Mouse (Mus musculus): ENCODE results near the gene Ccdc173.
"Not testable (repeated sequence)": the region's sequence is repeated elsewhere in the genome, so short reads cannot be mapped to it uniquely, and the experiment has no call there.

The Ccdc173 gene

DNA sequence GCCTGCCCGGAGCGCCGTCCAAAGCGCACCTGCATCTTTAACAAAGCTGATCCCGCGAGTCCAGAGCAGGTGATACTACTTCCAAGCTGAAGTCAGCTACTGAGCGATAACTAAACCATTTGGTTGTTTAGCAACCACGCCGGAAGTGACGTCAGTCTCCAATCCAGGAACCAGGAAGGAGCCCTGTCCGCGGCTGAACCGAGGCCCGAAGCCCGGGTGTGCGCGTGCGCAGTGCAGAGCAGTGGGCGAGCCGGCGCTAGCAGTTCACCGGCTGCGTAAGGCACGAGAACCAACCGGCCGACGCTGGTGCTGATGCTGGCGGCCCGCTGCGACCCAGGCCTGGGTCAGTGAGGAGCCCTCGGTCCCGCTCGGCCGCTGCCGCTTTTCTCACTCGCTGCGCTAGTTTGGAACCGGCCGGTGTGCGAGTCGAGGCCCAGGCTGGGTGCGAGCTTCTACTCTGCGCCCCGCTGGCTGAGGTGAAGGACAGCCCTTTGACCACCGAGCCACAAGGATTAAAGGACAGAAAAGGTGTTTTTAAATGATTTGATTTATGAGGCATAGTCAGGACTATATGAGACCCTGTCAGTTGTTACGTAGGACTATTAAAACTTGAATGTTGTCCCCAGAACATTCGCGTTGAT lies at the start of gene Ccdc173, which contains the start of gene Phospho2:
Gene Ccdc173 (minus strand): TSS at position 147 of the 641 bp plus-strand sequence.
Gene Phospho2 (plus strand): TSS at position 195 of the 641 bp plus-strand sequence.
- DNase-seq (ENCODE audit: low spot score in 2 of 2) = peak; percentile 98 to 99

DNA sequence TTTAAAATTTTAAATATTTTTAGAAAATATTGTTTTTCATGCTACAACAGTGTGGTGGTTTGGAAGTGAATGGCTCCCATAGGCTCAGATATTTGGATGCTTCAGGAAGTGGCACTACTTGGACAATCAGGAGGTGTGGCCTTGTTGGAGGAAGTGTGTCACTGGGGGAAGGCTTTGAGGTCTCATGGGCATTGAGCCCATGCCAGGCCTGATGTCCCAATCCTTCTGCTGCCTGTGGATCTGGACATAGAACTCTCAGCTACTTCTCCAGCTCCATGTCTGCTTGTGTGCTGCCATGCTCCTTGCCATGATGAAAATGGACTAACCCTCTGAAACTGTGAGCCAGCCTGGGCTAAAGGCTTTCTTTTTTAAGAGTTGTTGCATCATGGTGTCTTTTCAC lies 49.3 kb upstream of the Ccdc173 start:
- DNase-seq (ENCODE audit: low spot score in 2 of 2) = no peak

DNA sequence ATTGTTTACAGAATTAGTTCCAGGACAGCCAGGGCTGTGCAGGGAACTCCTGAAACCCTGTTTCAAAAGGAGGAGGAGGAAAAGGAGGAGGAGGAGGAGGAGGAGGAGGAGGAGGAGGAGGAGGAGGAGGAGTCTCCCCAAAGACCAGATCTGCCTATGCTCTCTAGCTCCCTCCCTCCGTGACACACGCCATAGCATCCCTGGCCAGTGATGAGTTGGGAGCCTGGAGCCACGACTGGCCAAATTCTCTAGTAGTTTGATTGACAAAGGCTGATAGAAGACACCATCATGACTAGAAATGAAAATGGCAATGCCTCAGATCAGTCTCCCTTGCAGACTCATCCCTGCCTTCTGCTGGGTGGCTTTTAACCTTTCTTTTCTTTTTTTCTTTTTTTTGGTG lies 48.6 kb upstream of the Ccdc173 start:
- DNase-seq (ENCODE audit: low spot score in 2 of 2) = no peak

DNA sequence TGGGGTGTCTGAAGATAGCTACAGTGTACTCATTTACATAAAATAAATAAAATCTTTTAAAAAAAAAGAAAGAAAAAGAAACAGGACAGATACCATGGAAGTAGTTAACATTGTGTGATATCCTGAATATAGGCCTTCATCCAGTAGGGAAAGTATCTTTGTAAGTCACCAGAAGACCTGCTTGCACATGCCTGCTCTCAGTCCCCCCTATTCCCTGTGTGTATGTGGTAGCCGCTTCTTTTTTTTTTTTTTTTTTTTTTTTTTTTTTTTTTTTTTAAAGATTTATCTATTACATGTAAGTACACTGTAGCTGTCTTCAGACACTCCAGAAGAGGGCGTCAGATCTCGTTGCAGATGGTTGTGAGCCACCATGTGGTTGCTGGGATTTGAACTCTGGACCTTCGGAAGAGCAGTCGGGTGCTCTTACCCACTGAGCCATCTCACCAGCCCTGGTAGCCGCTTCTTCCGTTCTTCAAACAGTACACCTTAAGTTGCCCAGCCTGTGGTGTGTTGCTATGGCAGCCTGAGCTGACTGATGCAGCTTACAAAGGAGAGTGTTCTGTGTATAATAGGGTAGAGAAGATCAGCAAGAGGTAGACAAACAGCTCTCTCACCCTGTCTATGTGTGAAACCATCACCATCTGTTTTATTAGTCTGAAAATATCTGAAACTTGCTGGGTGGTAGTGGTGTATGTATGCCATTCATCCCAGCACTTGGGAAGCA lies 48.0 kb upstream of the Ccdc173 start:
- DNase-seq (ENCODE audit: low spot score in 2 of 2) = no peak

DNA sequence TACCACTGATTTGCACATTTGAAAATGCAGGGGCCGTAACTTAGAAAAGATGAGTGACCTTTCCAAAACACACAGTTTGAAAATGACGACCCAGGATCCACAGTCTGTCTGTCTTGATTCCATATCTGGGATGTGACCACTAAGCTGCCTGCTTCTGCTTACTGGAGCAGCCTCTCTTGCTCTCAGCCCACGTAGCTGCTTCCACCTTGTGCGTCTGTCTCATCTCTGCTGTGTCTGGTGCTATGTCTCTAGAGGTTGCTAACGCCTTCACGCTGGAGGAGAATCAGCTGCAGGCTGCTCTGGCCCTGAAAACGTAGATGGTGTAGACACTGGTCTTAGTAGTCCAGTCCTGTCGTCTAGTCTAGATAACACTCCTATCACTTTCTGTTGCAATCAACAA lies 40.7 kb upstream of the Ccdc173 start:
- no peak for DNase-seq (ENCODE audit: low spot score in 2 of 2)

DNA sequence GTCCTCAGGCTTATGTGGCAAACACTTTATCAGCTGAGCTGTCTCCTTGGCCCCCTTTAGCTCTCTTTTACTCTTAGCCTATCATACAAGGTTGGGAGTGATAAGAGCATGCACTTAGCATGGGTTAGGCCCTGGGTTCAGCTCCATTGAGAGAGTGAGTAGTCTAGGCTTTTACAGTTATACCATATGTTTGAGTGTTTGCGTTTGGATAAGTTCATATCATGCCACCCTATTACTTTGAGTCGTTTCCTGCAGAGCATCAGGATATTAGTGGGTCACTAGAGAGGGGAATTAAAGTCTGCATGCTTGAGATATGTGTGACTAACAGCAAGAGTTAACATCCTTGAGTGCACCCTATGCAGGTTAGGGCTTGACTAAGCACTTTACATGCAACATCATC lies 40.3 kb upstream of the Ccdc173 start:
- DNase-seq (ENCODE audit: low spot score in 2 of 2) = no peak

DNA sequence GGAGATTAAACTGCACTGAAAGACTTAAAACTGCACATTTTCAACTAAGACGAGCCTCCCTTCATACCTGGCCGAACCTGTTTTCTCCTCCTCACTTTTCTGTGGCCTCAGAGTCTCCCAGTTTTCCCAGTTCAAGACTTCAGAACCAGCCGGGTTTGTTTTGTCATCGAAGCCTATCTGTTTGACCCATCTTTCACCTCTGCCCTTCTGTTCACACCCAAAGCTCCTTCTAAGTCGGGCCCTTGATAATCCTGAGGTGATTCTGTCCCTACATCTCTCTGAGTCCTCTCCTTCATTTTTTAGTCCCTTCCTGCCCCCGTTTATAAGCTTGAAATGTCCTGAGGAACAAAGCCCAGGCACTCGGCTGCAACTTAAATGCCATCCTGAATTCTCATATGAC lies 38.7 kb upstream of the Ccdc173 start:
- no peak for DNase-seq (ENCODE audit: low spot score in 2 of 2)

DNA sequence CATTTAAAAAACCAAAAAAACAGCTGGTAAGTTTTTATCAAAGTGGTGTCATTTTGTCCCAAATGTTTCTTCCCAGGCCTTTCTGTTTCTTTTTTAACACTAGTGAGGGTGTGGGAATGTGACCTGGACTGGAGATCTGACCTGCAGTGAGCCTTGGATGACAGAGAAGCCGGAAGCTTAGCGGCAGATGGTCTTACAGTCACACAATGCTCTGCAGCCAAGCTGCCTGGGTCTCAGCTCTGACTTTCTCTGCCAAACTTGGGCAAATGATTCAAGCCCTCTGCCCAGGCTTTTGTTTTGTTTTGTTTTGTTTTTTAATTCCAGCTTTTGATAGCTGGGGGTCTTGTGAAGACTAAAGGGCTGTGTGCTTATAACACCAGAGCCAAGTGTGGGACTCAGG lies 37.0 kb upstream of the Ccdc173 start:
- no peak for DNase-seq (ENCODE audit: low spot score in 2 of 2)

DNA sequence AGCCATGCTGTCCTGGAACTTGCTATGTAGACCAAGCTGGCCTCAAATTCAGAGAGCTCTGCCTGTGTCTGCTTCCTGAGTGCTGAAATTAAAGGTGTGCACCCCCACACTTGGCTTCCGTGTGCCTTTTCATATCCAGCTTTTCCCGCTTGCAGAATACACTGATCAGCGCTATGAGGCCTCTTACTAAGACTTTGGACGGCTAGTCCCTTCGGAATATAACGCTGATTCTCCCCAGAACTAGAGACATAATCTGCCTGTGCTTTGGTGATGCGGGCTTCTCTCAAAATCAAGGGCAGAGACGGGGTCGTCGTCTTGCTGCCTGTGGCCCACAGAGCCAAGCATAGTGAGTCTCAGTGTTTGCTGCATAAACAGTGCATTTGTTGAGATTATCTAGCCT lies 36.5 kb upstream of the Ccdc173 start:
- DNase-seq (ENCODE audit: low spot score in 2 of 2) = no peak

DNA sequence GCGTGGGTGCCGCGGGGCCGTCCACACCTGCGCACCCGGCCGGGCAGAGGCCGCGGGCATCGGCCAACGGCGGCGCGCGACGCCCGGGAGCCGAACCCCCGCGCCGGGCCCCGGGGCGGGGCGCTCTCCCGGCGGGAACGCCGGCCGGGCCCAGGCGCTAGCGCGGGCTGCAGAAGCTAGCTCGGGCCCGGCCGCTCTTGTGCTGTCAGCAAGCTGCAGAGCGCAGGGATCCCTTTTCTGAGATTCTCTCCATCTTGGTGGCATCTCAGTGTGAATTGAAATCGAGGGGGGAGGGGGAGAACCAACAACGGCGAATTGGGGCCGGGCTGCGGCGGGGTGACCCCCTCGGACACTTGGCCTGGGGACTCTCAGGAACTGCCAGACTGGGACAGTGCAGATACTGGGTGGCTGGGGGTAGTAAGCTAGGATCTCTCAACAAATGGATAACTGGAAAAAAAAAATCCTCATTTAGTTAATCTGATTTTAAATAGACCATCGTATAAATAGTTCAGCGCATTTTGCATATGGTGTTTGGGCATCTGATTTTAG lies 33.8 kb upstream of the Ccdc173 start:
- peak; percentile 37 to 51 for DNase-seq (ENCODE audit: low spot score in 2 of 2)

DNA sequence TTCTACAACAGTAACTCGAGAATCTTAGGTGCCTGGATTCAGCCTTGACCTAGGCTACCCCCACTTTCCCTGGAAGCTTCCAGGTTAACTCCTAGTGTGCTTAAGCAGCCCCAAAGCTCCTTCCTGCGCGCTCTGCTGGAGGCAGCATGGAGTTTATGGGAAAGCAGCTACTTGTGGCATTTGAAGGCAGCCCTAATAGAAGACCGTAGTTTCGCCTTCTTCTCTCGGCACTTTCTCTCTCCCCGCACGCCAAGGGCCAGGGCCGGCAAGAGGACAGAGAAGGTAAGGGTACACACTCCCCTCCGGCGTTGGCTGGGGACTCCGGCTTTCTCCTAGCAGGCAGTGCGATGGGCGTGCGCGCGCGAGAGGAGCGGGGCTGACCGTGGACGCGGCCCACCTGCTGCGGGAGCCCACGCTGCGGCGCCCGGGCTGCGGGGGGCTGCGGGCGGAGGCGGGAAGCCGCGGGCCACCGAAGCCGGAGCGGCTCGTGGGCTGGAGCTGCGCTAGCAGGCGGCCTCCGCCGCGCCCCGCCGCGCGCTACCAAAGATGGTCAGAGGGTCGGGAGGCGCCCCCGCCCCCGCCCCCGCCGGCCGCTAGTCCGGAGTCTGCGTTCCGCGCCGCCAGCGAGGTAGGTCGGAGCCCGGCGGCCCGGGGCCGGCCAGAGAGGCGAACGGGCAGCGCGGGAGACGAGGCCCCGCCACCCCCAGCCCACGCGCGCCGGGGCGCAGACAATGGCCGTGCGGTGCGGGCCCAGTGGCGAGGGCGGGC lies 33.2 kb upstream of the Ccdc173 start:
- peak; percentile 50 to 54 for DNase-seq (ENCODE audit: low spot score in 2 of 2)

DNA sequence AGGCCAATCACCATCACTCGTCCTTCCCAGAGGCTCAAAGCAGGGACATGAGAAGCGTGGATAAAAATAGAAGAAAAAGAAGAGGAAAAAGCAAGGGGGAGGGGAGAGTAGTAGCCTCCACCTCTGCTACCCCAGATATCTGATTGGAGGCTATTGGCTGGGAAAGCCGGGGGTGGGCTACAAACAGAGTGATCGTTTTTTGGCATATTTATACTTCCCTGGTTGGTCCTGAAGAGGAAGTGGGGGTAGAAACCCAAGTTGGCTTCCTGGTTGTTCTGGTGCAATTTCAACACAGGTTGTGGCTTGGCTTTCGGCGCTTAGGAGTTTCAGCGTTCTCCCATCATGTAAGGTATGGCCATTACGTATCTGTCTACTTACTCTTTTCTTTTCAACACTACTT lies 32.3 kb upstream of the Ccdc173 start, which contains the start of gene Klhl23:
Gene Klhl23 (plus strand): TSS at position 234 of the 400 bp plus-strand sequence.
- no peak for DNase-seq (ENCODE audit: low spot score in 2 of 2)

DNA sequence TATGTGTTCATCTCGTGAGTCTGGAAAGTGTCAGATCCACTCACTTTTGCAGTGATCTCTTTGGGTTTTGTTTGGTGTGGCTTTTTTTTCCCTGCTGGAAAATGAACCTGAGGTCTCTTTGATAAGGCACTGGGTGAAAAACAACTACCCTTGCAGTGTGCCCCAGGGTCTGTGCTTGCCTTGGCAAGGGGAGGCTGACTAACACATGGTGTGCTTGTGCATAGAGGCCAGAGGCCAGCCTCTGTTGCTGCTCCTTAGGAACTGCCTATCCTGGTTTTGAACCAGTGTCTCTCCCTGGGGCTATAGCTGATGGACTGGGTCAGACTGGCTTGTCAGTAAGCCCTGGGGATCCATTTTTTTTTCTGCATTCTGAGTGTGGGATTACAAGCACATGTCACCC lies 30.8 kb upstream of the Ccdc173 start:
- no peak for DNase-seq (ENCODE audit: low spot score in 2 of 2)

DNA sequence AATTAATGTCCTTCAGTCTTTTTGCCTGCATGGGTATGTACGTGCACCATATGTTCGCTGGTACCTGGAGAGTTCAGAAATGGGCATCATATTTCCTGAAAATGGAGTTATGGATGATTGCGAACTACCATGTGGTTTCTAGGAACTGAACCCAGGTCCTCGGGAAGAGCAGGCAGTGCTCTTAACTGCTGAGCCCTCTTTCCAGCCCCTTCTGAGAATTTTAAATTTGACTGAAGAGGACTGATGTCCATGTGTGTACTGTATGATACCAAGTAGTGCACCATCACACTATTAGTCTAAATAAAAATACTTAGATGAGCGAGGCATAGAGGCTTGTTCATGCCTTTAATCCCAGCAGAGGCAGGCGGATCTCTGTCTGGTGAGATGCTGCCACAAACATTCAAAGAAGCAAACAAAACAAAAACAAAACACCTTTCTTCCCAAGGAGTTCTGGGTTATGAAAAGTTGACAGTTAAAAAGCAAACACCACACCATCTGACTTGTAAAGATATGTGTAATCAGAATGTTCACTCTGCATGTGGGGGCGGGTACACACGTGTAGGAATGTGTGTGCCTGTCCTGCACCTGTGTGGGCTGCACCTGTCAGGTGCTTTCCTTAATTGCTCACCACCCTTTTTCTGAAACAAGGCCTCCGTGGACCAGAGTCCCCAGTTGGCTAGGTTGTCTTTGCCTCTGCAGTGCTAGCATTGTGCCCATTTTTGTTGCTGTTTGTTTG lies 29.1 kb upstream of the Ccdc173 start:
- DNase-seq (ENCODE audit: low spot score in 2 of 2) = no peak

DNA sequence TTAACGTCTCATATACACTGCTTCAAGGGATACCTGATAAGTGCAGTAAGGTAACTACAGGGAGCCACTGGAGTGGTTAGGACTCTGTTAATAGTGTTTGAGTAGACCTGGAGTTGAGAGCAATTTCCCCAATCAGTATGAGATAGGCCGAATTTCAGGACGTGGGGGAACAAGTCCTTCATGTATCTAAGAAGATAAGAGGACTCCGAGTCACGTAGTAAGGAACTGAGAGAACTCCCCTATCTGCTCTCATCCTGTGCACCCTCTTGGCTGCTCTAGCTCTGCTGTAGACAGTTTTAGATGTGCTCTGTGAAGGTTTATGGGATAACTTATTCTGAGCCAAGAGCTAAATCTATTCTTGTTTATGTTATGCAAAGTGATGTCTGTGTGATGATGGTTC lies 27.2 kb upstream of the Ccdc173 start:
- DNase-seq (ENCODE audit: low spot score in 2 of 2) = no peak

DNA sequence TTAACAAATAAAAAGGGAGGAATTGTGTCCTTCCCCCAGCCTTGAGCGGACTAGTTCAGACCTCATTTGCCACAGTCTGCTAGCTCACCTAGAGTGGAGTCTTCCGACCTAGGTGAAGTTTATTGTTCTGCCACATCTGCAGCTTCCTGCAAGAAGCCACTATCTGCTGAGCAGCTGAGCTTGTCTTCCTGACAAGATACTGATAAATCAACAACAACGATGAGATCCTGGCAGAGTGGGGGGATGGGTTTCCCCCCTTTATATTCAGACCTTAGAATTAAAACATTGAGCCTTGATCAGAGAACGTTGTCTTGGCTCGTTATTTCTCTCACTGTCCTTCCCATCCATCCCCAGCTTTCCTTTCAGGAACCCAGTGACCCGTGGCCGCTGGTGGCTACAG lies 22.0 kb upstream of the Ccdc173 start:
- not testable (repeated sequence) for DNase-seq (ENCODE audit: low spot score in 2 of 2)

DNA sequence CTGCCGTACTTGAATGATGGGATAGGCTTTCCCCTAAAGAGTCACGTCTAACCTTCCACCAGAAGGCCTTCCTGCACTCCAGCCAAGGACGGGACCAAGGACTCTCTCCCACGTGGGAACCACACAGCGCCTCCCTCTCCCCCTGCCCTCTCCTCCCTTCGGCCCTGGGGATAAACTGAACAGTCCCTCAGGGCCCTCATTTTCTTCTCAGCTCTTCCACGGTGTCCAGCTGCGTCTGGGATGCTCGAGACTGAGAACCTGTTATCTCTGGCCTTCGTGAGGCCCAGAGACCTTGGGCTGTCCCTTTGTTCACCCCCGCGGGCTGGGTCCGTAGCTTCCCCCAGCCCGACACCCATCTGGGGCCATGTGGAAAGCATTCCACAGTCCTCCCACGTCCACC lies 20.8 kb upstream of the Ccdc173 start:
- DNase-seq (ENCODE audit: low spot score in 2 of 2) = no peak

DNA sequence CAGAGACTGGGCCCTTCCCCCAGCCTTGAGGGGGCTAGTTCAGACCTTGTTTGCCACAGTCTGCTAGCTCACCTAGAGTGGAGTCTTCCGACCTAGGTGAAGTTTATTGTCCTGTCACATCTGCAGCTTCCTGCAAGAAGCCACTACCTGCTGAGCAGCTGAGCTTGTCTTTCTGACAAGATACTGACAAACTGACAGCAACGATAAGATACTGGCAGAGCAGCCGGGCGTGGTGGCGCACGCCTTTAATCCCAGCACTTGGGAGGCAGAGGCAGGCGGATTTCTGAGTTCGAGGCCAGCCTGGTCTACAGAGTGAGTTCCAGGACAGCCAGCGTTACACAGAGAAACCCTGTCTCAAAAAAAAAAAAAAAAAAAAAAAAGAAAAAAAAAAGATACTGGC lies 15.3 kb upstream of the Ccdc173 start:
- not testable (repeated sequence) for DNase-seq (ENCODE audit: low spot score in 2 of 2)

DNA sequence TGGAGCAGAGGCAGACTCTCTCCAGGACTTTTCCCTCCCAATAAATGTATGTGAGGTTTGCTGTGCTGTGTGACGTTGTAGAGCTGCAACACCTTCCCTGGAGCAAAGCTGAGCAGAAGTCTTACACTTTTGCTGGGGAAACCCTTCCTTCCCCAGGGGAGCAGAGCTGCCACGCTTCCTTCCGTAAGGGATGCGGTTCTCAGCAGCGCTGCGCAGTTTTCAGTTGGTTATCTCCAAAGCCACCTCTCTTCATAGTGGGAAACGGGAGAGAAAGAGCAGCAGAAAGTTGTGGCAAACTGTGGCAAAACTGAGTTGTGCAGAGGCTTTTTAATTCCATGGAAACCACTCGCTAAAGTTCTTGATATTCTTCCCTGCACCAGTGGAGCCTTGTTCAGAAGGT lies 14.4 kb upstream of the Ccdc173 start:
- DNase-seq (ENCODE audit: low spot score in 2 of 2) = no peak

DNA sequence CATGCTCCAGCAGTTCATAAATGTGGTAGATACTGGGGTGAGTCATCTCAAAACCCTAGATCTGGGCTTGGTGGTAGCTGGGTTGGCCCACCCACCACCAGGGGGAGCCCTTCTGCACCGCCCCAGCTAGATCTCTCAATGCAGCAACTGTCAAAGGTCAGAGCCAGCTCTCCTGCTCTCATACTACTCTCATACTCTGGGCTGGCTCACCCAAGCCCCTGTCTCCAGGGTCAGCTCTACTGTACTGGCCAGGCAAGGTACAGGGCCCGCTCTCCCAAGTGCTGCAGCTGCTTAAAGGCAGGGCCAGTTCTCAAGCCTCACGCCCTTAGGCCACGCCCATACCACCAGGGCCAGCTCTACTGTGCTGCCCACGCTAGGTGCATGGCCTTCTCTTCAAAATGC lies 13.5 kb upstream of the Ccdc173 start:
- peak in 1 of 2 experiments; percentile 39 for DNase-seq (ENCODE audit: low spot score in 2 of 2)

DNA sequence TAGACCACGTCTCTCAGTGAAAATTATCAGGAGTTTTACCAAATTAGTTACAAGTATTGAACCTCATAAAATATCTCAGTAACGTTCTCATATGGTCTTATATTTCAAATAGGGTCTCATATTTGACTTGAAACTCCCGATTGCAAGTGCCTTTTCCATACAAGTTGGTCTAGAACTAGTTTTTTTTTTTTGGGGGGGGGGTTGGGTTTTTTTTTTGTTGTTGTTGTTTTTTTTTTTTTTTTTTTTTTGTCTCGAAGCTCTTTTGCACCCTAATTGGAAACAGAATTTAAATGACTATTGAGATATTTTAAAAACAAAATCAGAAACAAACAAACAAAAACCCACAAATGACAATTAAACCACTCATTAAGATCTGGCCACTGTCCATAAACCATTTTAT lies 1.3 kb upstream of the Ccdc173 start:
- no peak for DNase-seq (ENCODE audit: low spot score in 2 of 2)

DNA sequence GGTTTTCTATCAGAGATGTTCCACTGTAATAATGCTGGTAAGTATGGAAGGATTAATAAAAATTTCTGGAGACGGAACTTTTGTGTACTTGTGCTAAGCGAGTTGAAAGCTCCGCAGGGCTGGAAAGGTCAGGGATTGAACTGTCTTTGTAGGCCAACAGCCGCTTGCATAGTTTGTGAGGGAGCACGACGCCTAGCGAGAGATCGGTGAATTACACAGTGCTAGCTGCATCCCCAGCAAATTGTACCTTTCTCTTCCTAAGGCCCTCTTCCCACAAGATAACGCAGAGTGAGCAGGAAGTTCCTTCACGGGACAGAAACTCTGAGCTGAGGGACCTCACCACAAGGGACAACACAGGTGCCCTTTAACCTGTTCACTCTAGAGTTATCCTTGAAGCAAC lies 910 bp upstream of the Ccdc173 start:
- peak; percentile 92 to 93 for DNase-seq (ENCODE audit: low spot score in 2 of 2)
